Mouse (Mus musculus) megakaryocyte, adult 5-6 weeks (primary cell): ENCODE results near the gene Ranbp2. TPM values are rescaled to one million over a fixed set of nuclear protein-coding genes. Genes with fewer than 3 reads are reported as not detected.

ENCODE experiments used
- ATAC-seq: 2 replicates; pipeline ENCODE4 v1.8.0; 2016; ENCODE audit warnings: mild to moderate bottlenecking, inconsistent platforms; ENCODE audit not compliant: poor library complexity, severe bottlenecking
- total RNA-seq, 2 experiments: library from RNA; stranded (forward) in 1 of 2; stranded (reverse) in 1 of 2; fragments of 153-499, 151-499 nt in 1 of 2; fragments of 221-1000, 200-1000 nt in 1 of 2; gene quantifications; 2 replicates each; pipeline versions ENCODE4 v1.2.3 to v1.2.4; 2015 to 2017

Ranbp2 gene
- 67.2 and 73.3 TPM in 2 replicates for total RNA-seq (2015)
- total RNA-seq (2017), result 94.2 and 106 TPM in 2 replicates

- ATAC-seq, result peak; percentile 86
Observed at GRCm38 (mm10) chr10:58446384-58447279, at the start of gene Ranbp2. TSS of gene Ranbp2 (plus strand) at chr10:58446920.

- no peak for ATAC-seq
Observed at GRCm38 (mm10) chr10:58398941-58399340, 47.8 kb upstream of the Ranbp2 start.

GRCm38 (mm10) chr10:58401838-58402237, 44.9 kb upstream of the Ranbp2 start:
- ATAC-seq, result no peak

- ATAC-seq, result no peak
Observed at GRCm38 (mm10) chr10:58404639-58405038, 42.1 kb upstream of the Ranbp2 start.

- ATAC-seq, result 0 out of 2 replicates have a peak, but pooled peaks have one; percentile 7
Observed at GRCm38 (mm10) chr10:58405285-58405948, 41.3 kb upstream of the Ranbp2 start.

- peak; percentile 92 for ATAC-seq
Observed at GRCm38 (mm10) chr10:58405949-58406305, 40.8 kb upstream of the Ranbp2 start.

- ATAC-seq, result no peak
Observed at GRCm38 (mm10) chr10:58412331-58412730, 34.4 kb upstream of the Ranbp2 start.

- ATAC-seq, result no peak
Observed at GRCm38 (mm10) chr10:58412852-58413251, 33.9 kb upstream of the Ranbp2 start.

GRCm38 (mm10) chr10:58416702-58417101, 30.0 kb upstream of the Ranbp2 start:
- no peak for ATAC-seq

GRCm38 (mm10) chr10:58418290-58418971, 28.3 kb upstream of the Ranbp2 start:
- no peak for ATAC-seq

- no peak for ATAC-seq
Observed at GRCm38 (mm10) chr10:58427930-58428329, 18.8 kb upstream of the Ranbp2 start.

GRCm38 (mm10) chr10:58445850-58446249, 870 bp upstream of the Ranbp2 start:
- ATAC-seq, result peak; percentile 2; the same call in 1 of the 2 replicates

- peak; percentile 47 for ATAC-seq
Observed at GRCm38 (mm10) chr10:58447280-58447781, 611 bp downstream of the Ranbp2 start.

GRCm38 (mm10) chr10:58451575-58451974, 4.9 kb downstream of the Ranbp2 start:
- ATAC-seq, result no peak

- peak; percentile 64 for ATAC-seq
Observed at GRCm38 (mm10) chr10:58452185-58452584, 5.5 kb downstream of the Ranbp2 start.

GRCm38 (mm10) chr10:58459896-58460295, 13.2 kb downstream of the Ranbp2 start:
- no peak for ATAC-seq

GRCm38 (mm10) chr10:58477086-58477755, 30.5 kb downstream of the Ranbp2 start:
- no peak for ATAC-seq

GRCm38 (mm10) chr10:58478071-58478578, 31.4 kb downstream of the Ranbp2 start:
- no peak for ATAC-seq

- no peak for ATAC-seq
Observed at GRCm38 (mm10) chr10:58479954-58480490, 33.3 kb downstream of the Ranbp2 start.

- ATAC-seq, result no peak
Observed at GRCm38 (mm10) chr10:58491031-58491430, 44.3 kb downstream of the Ranbp2 start.
